Mouse (Mus musculus) MEL (cell line): ENCODE data around the gene Hpca. TPM values are rescaled to one million over a fixed set of nuclear protein-coding genes. Genes with fewer than 3 reads are reported as not detected.
A peak's percentile ranks its signal among the peaks of the same experiment; 100 is the strongest.

Experiments used
- DNase-seq: peaks from one replicate; pipeline ENCODE4 v3.0.0; 2011; ENCODE audit warnings: low read depth, low spot score
- H3K27ac ChIP-seq: 2 replicates; pipeline ENCODE4 v1.5.1; 2012; ENCODE audit warnings: low read depth, mild to moderate bottlenecking, control low read depth, low read length, moderate library complexity; ENCODE audit not compliant: control insufficient read depth
- H3K27me3 ChIP-seq, 2 experiments: fragments of 150-350 bp in 1 of 2; sonication (generic) in 1 of 2; 2 replicates each; pipeline ENCODE4 v1.6.1; 2012; ENCODE audit warnings: low read length in 2 of 2, mild to moderate bottlenecking in 2 of 2, improper control_type of control experiment in 1 of 2, moderate library complexity in 1 of 2; ENCODE audit not compliant: insufficient read depth in 2 of 2, control insufficient read depth in 1 of 2
- H3K36me3 ChIP-seq, 2 experiments: 2 replicates each; pipeline ENCODE4 v1.6.1; 2012 to 2014; ENCODE audit warnings: low read length in 2 of 2, improper control_type of control experiment in 1 of 2, inconsistent platforms in 1 of 2, mild to moderate bottlenecking in 1 of 2; ENCODE audit not compliant: insufficient read depth in 2 of 2, control insufficient read depth in 1 of 2
- H3K4me1 ChIP-seq, 2 experiments: fragments of 150-350 bp in 1 of 2; sonication (generic) in 1 of 2; 2 replicates each; pipeline ENCODE4 v1.6.1; 2012; ENCODE audit warnings: low read length in 2 of 2, improper control_type of control experiment in 1 of 2, mild to moderate bottlenecking in 1 of 2; ENCODE audit not compliant: insufficient read depth in 2 of 2, control insufficient read depth in 1 of 2
- H3K4me3 ChIP-seq, 2 experiments: fragments of 150-350 bp in 1 of 2; sonication (generic) in 1 of 2; 2 replicates each; pipeline ENCODE4 v1.5.1; 2012; ENCODE audit warnings: low read depth in 2 of 2, low read length in 2 of 2, mild to moderate bottlenecking in 2 of 2, moderate library complexity in 2 of 2, control low read depth in 1 of 2, improper control_type of control experiment in 1 of 2; ENCODE audit not compliant: control insufficient read depth in 1 of 2, insufficient read depth in 1 of 2
- H3K79me2 ChIP-seq: 2 replicates; pipeline ENCODE4 v1.6.1; 2012; ENCODE audit warnings: mild to moderate bottlenecking, low read length, moderate library complexity; ENCODE audit not compliant: control insufficient read depth, poor library complexity, insufficient read depth
- H3K9ac ChIP-seq: 2 replicates; pipeline ENCODE4 v1.6.1; 2012; ENCODE audit warnings: low read depth, mild to moderate bottlenecking, control low read depth, low read length, moderate library complexity; ENCODE audit not compliant: control insufficient read depth, poor library complexity, severe bottlenecking
- H3K9me3 ChIP-seq: fragments of 150-350 bp; sonication (generic); replicated peaks from 2 replicates; pipeline ENCODE4 v1.6.1; 2012; ENCODE audit warnings: mild to moderate bottlenecking, low read length, improper control_type of control experiment, moderate library complexity; ENCODE audit not compliant: insufficient read depth
- BHLHE40 ChIP-seq: IDR thresholded peaks from 2 replicates; pipeline ENCODE4 v1.6.1; 2012; ENCODE audit warnings: low read depth, mild to moderate bottlenecking, inconsistent platforms, low read length, improper control_type of control experiment, borderline replicate concordance
- CHD1 ChIP-seq: IDR thresholded peaks from 2 replicates; pipeline ENCODE4 v1.6.1; 2012; ENCODE audit warnings: low read depth, mild to moderate bottlenecking, inconsistent platforms, low read length, improper control_type of control experiment
- CHD2 ChIP-seq: IDR thresholded peaks from 2 replicates; pipeline ENCODE4 v1.6.1; 2011; ENCODE audit warnings: low read length, improper control_type of control experiment
- E2F4 ChIP-seq: IDR thresholded peaks from 2 replicates; pipeline ENCODE4 v1.6.1; 2011; ENCODE audit warnings: low read depth, low read length, improper control_type of control experiment, borderline replicate concordance
- ELF1 ChIP-seq: IDR thresholded peaks from 2 replicates; pipeline ENCODE4 v1.6.1; 2014; ENCODE audit warnings: low read depth, mild to moderate bottlenecking, inconsistent platforms, low read length, improper control_type of control experiment, moderate library complexity
- EP300 ChIP-seq, 2 experiments: IDR thresholded peaks; 2 replicates each; pipeline ENCODE4 v1.6.1; 2011; ENCODE audit warnings: improper control_type of control experiment in 2 of 2, low read length in 2 of 2, low read depth in 1 of 2, mild to moderate bottlenecking in 1 of 2
- GABPA ChIP-seq: IDR thresholded peaks from 2 replicates; pipeline ENCODE4 v1.6.1; 2012; ENCODE audit warnings: low read depth, mild to moderate bottlenecking, inconsistent platforms, low read length, improper control_type of control experiment, moderate library complexity
- GATA1 ChIP-seq: IDR thresholded peaks from 2 replicates; pipeline ENCODE4 v1.6.1; 2011; ENCODE audit warnings: low read depth, low read length, improper control_type of control experiment
- JUND ChIP-seq: IDR thresholded peaks from 2 replicates; pipeline ENCODE4 v1.6.1; 2011; ENCODE audit warnings: low read depth, mild to moderate bottlenecking, improper control_type of control experiment, low read length
- KAT2A ChIP-seq: conservative IDR thresholded peaks from 2 replicates; pipeline ENCODE4 v1.6.1; 2012; ENCODE audit warnings: low read depth, low read length, improper control_type of control experiment, inconsistent platforms
- MAX ChIP-seq: IDR thresholded peaks from 2 replicates; pipeline ENCODE4 v1.6.1; 2011; ENCODE audit warnings: low read length, improper control_type of control experiment
- MAZ ChIP-seq: IDR thresholded peaks from 2 replicates; pipeline ENCODE4 v1.6.1; 2012; ENCODE audit warnings: low read depth, mild to moderate bottlenecking, inconsistent platforms, low read length, improper control_type of control experiment
- MEF2A ChIP-seq: IDR thresholded peaks from 2 replicates; pipeline ENCODE4 v1.6.1; 2014; ENCODE audit warnings: low read depth, mild to moderate bottlenecking, inconsistent platforms, low read length, improper control_type of control experiment; ENCODE audit not compliant: poor library complexity, insufficient replicate concordance, severe bottlenecking; ENCODE audit errors: extremely low read depth
- MXI1 ChIP-seq: IDR thresholded peaks from 2 replicates; pipeline ENCODE4 v1.6.1; 2011; ENCODE audit warnings: mild to moderate bottlenecking, low read depth, low read length, improper control_type of control experiment
- MYB ChIP-seq: IDR thresholded peaks from 2 replicates; pipeline ENCODE4 v1.6.1; 2011; ENCODE audit warnings: mild to moderate bottlenecking, low read depth, low read length, improper control_type of control experiment
- MYC ChIP-seq: IDR thresholded peaks from 2 replicates; pipeline ENCODE4 v1.6.1; 2011; ENCODE audit warnings: low read depth, mild to moderate bottlenecking, low read length, improper control_type of control experiment, moderate library complexity
- NELFE ChIP-seq: IDR thresholded peaks from 2 replicates; pipeline ENCODE4 v1.6.1; 2011; ENCODE audit warnings: low read depth, low read length, improper control_type of control experiment
- POLR2AphosphoS2 ChIP-seq: IDR thresholded peaks from 2 replicates; pipeline ENCODE4 v1.6.1; 2011; ENCODE audit warnings: low read length, improper control_type of control experiment
- POLR2AphosphoS5 ChIP-seq: IDR thresholded peaks from 2 replicates; pipeline ENCODE4 v1.6.1; 2012; ENCODE audit warnings: low read depth, borderline replicate concordance, mild to moderate bottlenecking, inconsistent platforms, low read length, moderate library complexity, mixed read lengths
- RAD21 ChIP-seq: IDR thresholded peaks from 2 replicates; pipeline ENCODE4 v1.6.1; 2011; ENCODE audit warnings: mild to moderate bottlenecking, low read depth, low read length, improper control_type of control experiment
- RCOR1 ChIP-seq: IDR thresholded peaks from 2 replicates; pipeline ENCODE4 v1.6.1; 2012; ENCODE audit warnings: low read depth, mild to moderate bottlenecking, inconsistent platforms, low read length, improper control_type of control experiment
- SIN3A ChIP-seq: IDR thresholded peaks from 2 replicates; pipeline ENCODE4 v1.6.1; 2012; ENCODE audit warnings: low read length, improper control_type of control experiment, inconsistent platforms
- TBP ChIP-seq: IDR thresholded peaks from 2 replicates; pipeline ENCODE4 v1.8.0; 2011; ENCODE audit warnings: low read depth, low read length, improper control_type of control experiment
- TCF12 ChIP-seq: IDR thresholded peaks from 2 replicates; pipeline ENCODE4 v1.6.1; 2014; ENCODE audit warnings: low read depth, mild to moderate bottlenecking, inconsistent platforms, low read length, improper control_type of control experiment, moderate library complexity
- UBTF ChIP-seq: IDR thresholded peaks from 2 replicates; pipeline ENCODE4 v1.6.1; 2012; ENCODE audit warnings: low read depth, mild to moderate bottlenecking, inconsistent platforms, low read length, improper control_type of control experiment, moderate library complexity, borderline replicate concordance; ENCODE audit not compliant: insufficient read depth
- USF1 ChIP-seq: IDR thresholded peaks from 2 replicates; pipeline ENCODE4 v1.6.1; 2014; ENCODE audit warnings: low read depth, mild to moderate bottlenecking, inconsistent platforms, low read length, improper control_type of control experiment, moderate library complexity
- ZKSCAN1 ChIP-seq: IDR thresholded peaks from 2 replicates; pipeline ENCODE4 v1.6.1; 2012; ENCODE audit warnings: low read depth, mild to moderate bottlenecking, inconsistent platforms, low read length, improper control_type of control experiment, moderate library complexity
- ZMIZ1 ChIP-seq: IDR thresholded peaks from 2 replicates; pipeline ENCODE4 v1.6.1; 2012; ENCODE audit warnings: low read depth, mild to moderate bottlenecking, inconsistent platforms, low read length, improper control_type of control experiment, moderate library complexity
- ZNF384 ChIP-seq: IDR thresholded peaks from 2 replicates; pipeline ENCODE4 v1.6.1; 2012; ENCODE audit warnings: low read depth, mild to moderate bottlenecking, inconsistent platforms, low read length, improper control_type of control experiment
- polyA plus RNA-seq, 2 experiments: library from polyadenylated mRNA; stranded (reverse) in 1 of 2; unstranded in 1 of 2; fragments of >175 nt in 1 of 2; fragments of >200 nt in 1 of 2; gene quantifications; 2 replicates each; pipeline versions ENCODE4 v1.2.1 to v1.2.4; 2012; ENCODE audit warnings: low replicate concordance in 2 of 2, low read depth in 1 of 2; ENCODE audit not compliant: insufficient read length in 2 of 2, insufficient read depth in 1 of 2, missing spikeins in 1 of 2
- total RNA-seq: library from RNA; depleted of rRNA; stranded (reverse); fragments of 300-350 nt; gene quantifications from 2 replicates; pipeline ENCODE4 v1.2.3, GENCODE M21; 2012

Hpca gene
- total and polyA plus RNA-seq, 3 experiments = 0.39 to 1.1 TPM; not detected in 1

- Histone ChIP-seq H3K79me2 (peaks cover 1% of the 10 kb centered on the region; the same call in 1 of the 2 replicates), H3K36me3 (peaks cover 0 to 4% of the 10 kb centered on the region in 2 experiments; a peak in 2 of 4 replicates), H3K27me3 (no peaks in the 10 kb centered on the region), H3K4me3 (peak overlapping the region; percentile 47 to 52; a peak in 3 of 4 replicates), H3K27ac (peak overlapping the region; percentile 66; the same call in 1 of the 2 replicates), H3K9me3 (no peaks in the 10 kb centered on the region), H3K9ac (peak overlapping the region; percentile 35), H3K4me1 (peaks cover 6 to 10% of the 10 kb centered on the region in 2 experiments; a peak in 3 of 4 replicates)
- DNase-seq = peak; percentile 93
- TF ChIP-seq MEF2A (no peak), SIN3A (0 out of 2 replicates have a peak, but pooled peaks have one; percentile 5), BHLHE40 (no peak), CHD2 (no peak), POLR2AphosphoS5 (no peak), MYC (no peak), TBP (no peak), RCOR1 (no peak), ELF1 (peak; percentile 45; the same call in 1 of the 2 replicates), POLR2AphosphoS2 (no peak), GABPA (no peak), MAX (no peak), TCF12 (0 out of 2 replicates have a peak, but pooled peaks have one; percentile 17), ZMIZ1 (no peak), KAT2A (no peak), MAZ (no peak), EP300 (IDR thresholded peaks at IDR 0.05; ENCODE audit: low read depth in 1 of 2, low read length in 2 of 2) (no peak), ZNF384 (0 out of 2 replicates have a peak, but pooled peaks have one; percentile 27), CHD1 (no peak), MXI1 (no peak), JUND (no peak), USF1 (no peak), E2F4 (no peak), ZKSCAN1 (no peak), RAD21 (no peak), NELFE (no peak), UBTF (no peak), GATA1 (no peak), MYB (no peak)
These were observed 9.0 kb upstream of the Hpca start for GRCm38 (mm10) chr4:129130755-129131303.
